Mouse (Mus musculus) bone marrow macrophage, adult 2 months (primary cell): ENCODE data around the gene Dock8.

Source experiments
- CTCF ChIP-seq: IDR thresholded peaks from 2 replicates; pipeline ENCODE4 v1.5.1; 2012; ENCODE audit warnings: low read depth, mild to moderate bottlenecking, low read length, moderate library complexity
- POLR2A ChIP-seq: IDR thresholded peaks from 2 replicates; pipeline ENCODE4 v1.6.1; 2012; ENCODE audit warnings: mild to moderate bottlenecking, low read depth, low read length, borderline replicate concordance

DNA sequence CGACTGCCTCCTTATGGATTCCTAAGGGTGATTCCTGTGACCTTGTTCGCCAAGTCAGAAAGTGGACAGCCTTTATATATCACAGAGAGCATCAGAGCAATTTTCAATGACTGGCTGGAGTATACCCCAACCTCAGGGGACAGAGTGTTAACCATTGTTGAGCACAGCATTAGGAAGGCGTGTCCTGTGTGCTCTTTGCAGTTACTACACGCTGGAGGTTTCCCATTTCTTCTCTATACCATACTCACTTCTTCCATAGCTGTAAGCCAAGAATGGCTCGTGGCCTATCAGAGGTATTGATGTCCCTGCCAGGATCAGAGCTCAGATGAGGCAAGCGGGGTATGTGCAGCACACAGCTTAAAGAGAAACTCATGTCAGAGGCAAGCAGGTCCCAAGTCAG lies 181.2 kb downstream of the Dock8 start:
- TF ChIP-seq POLR2A = no peak
- no peak for TF ChIP-seq CTCF
